Mouse (Mus musculus) liver, adult 2 months (tissue): ENCODE results near the gene Twist2. TPM values are rescaled to one million over a fixed set of nuclear protein-coding genes. Genes with fewer than 3 reads are reported as not detected.

Experiments
- DNase-seq: peaks from one replicate; pipeline ENCODE4 v3.0.0-alpha.2; 2011; ENCODE audit warnings: low read depth, low spot score; ENCODE audit errors: extremely low read depth
- H3K27ac ChIP-seq: fragments of 200-500 bp; replicated peaks from 2 replicates; pipeline ENCODE4 v1.5.1; 2012; ENCODE audit warnings: low read depth, mild to moderate bottlenecking, control low read depth, inconsistent platforms, low read length; ENCODE audit not compliant: insufficient read depth
- H3K27me3 ChIP-seq: fragments of 200-500 bp; 2 replicates; pipeline ENCODE4 v1.6.1; 2012; ENCODE audit warnings: mild to moderate bottlenecking, moderate library complexity, low read length, inconsistent platforms; ENCODE audit not compliant: control insufficient read depth, insufficient read depth
- H3K36me3 ChIP-seq: fragments of 200-500 bp; 2 replicates; pipeline ENCODE4 v1.6.1; 2012; ENCODE audit warnings: low read length, inconsistent platforms; ENCODE audit not compliant: control insufficient read depth, insufficient read depth
- H3K4me1 ChIP-seq: fragments of 200-500 bp; 2 replicates; pipeline ENCODE4 v1.6.1; 2011; ENCODE audit warnings: low read length; ENCODE audit not compliant: control insufficient read depth, insufficient read depth
- H3K4me3 ChIP-seq: fragments of 200-500 bp; 2 replicates; pipeline ENCODE4 v1.5.1; 2011; ENCODE audit warnings: low read depth, mild to moderate bottlenecking, control low read depth, low read length, moderate library complexity; ENCODE audit not compliant: insufficient read depth
- H3K79me2 ChIP-seq: fragments of 200-500 bp; 2 replicates; pipeline ENCODE4 v1.6.1; 2012; ENCODE audit warnings: inconsistent platforms, mild to moderate bottlenecking, low read length, moderate library complexity; ENCODE audit not compliant: control insufficient read depth, insufficient read depth
- H3K9ac ChIP-seq: fragments of 200-500 bp; 2 replicates; pipeline ENCODE4 v1.6.1; 2012; ENCODE audit warnings: low read depth, mild to moderate bottlenecking, control low read depth, inconsistent platforms, low read length
- CTCF ChIP-seq: fragments of 200-500 bp; IDR thresholded peaks from 2 replicates; pipeline ENCODE4 v1.5.1; 2011; ENCODE audit warnings: low read depth, low read length, control low read depth
- POLR2A ChIP-seq: fragments of 200-500 bp; IDR thresholded peaks from 2 replicates; pipeline ENCODE4 v1.6.1; 2011; ENCODE audit warnings: low read length, control low read depth; ENCODE audit not compliant: insufficient read depth; ENCODE audit errors: extremely low read depth
- WGBS: fragments of 180-500 bp; shearing (Covaris S2); methylation state at CpG from one replicate; pipeline ENCODE4 v1.1.7; 2018; 5-methylcytosine and 5-hydroxymethylcytosine counted together
- polyA plus RNA-seq: library from polyadenylated mRNA; depleted of rRNA; stranded (reverse); fragments of >200 nt; gene quantifications from 2 replicates; pipeline ENCODE4 v1.2.3, GENCODE M21; 2012
- total RNA-seq: library from RNA; depleted of rRNA; stranded (reverse); fragments of >200 nt; gene quantifications from 2 replicates; pipeline ENCODE4 v1.2.3, GENCODE M21; 2014

Gene Twist2
- total and polyA plus RNA-seq, 2 experiments = 0.16 TPM; not detected in 1

GRCm38 (mm10) chr1:91844236-91844635, 43.0 kb downstream of the Twist2 start:
- H3K27me3 ChIP-seq = no peaks in the 10 kb centered on the region
- H3K27ac ChIP-seq = no peak overlapping the region
- no peaks in the 10 kb centered on the region for H3K36me3 ChIP-seq
- no peak overlapping the region for H3K9ac ChIP-seq
- WGBS = 87% methylated on average over 4 of the region's 4 CpGs
- H3K4me1 ChIP-seq = no peaks in the 10 kb centered on the region
- TF ChIP-seq POLR2A = no peak
- TF ChIP-seq CTCF = no peak
- no peak overlapping the region for H3K4me3 ChIP-seq
- no peak for DNase-seq
- H3K79me2 ChIP-seq = no peaks in the 10 kb centered on the region

- H3K4me3 ChIP-seq = no peak overlapping the region
- H3K79me2 ChIP-seq = no peaks in the 10 kb centered on the region
- TF ChIP-seq POLR2A = no peak
- 77% methylated on average over 8 of the region's 8 CpGs for WGBS
- no peak overlapping the region for H3K27ac ChIP-seq
- DNase-seq = no peak
- no peaks in the 10 kb centered on the region for H3K36me3 ChIP-seq
- no peak overlapping the region for H3K9ac ChIP-seq
- H3K27me3 ChIP-seq = no peaks in the 10 kb centered on the region
- no peaks in the 10 kb centered on the region for H3K4me1 ChIP-seq
Observed at GRCm38 (mm10) chr1:91844681-91845379, 43.6 kb downstream of the Twist2 start.

GRCm38 (mm10) chr1:91845380-91845957, 44.2 kb downstream of the Twist2 start:
- Histone ChIP-seq H3K27me3 (no peaks in the 10 kb centered on the region), H3K36me3 (no peaks in the 10 kb centered on the region), H3K9ac (no peak overlapping the region), H3K4me3 (no peak overlapping the region), H3K4me1 (no peaks in the 10 kb centered on the region), H3K79me2 (no peaks in the 10 kb centered on the region), H3K27ac (no peak overlapping the region)
- 81% methylated on average over 9 of the region's 9 CpGs for WGBS
- no peak for DNase-seq
- TF ChIP-seq POLR2A = no peak
- no peak for TF ChIP-seq CTCF

GRCm38 (mm10) chr1:91851300-91851699, 50.0 kb downstream of the Twist2 start:
- H3K9ac ChIP-seq = no peak overlapping the region
- H3K27ac ChIP-seq = no peak overlapping the region
- H3K4me1 ChIP-seq = no peaks in the 10 kb centered on the region
- no peaks in the 10 kb centered on the region for H3K27me3 ChIP-seq
- no peak overlapping the region for H3K4me3 ChIP-seq
- DNase-seq = no peak
- no peak for TF ChIP-seq CTCF
- TF ChIP-seq POLR2A = no peak
- no peaks in the 10 kb centered on the region for H3K36me3 ChIP-seq
- WGBS = 83% methylated on average over 7 of the region's 7 CpGs
- no peaks in the 10 kb centered on the region for H3K79me2 ChIP-seq

- H3K79me2 ChIP-seq = no peaks in the 10 kb centered on the region
- TF ChIP-seq POLR2A (no peak), CTCF (no peak)
- H3K4me3 ChIP-seq = no peak overlapping the region
- H3K4me1 ChIP-seq = no peaks in the 10 kb centered on the region
- no peaks in the 10 kb centered on the region for H3K27me3 ChIP-seq
- no peak overlapping the region for H3K9ac ChIP-seq
- no peak overlapping the region for H3K27ac ChIP-seq
- WGBS = 60% methylated on average over 9 of the region's 9 CpGs
- DNase-seq = no peak
- H3K36me3 ChIP-seq = no peaks in the 10 kb centered on the region
Observed at GRCm38 (mm10) chr1:91856771-91857664, 55.8 kb downstream of the Twist2 start.
